Mouse (Mus musculus): ENCODE data around the gene AL732309.1. TPM values are rescaled to one million over a fixed set of nuclear protein-coding genes. Genes with fewer than 3 reads are reported as not detected.
A peak's percentile ranks its signal among the peaks of the same experiment; 100 is the strongest.

The AL732309.1 gene
- total RNA-seq, 2 experiments from 2014 or later = 0.86 to 1.2 TPM

DNA sequence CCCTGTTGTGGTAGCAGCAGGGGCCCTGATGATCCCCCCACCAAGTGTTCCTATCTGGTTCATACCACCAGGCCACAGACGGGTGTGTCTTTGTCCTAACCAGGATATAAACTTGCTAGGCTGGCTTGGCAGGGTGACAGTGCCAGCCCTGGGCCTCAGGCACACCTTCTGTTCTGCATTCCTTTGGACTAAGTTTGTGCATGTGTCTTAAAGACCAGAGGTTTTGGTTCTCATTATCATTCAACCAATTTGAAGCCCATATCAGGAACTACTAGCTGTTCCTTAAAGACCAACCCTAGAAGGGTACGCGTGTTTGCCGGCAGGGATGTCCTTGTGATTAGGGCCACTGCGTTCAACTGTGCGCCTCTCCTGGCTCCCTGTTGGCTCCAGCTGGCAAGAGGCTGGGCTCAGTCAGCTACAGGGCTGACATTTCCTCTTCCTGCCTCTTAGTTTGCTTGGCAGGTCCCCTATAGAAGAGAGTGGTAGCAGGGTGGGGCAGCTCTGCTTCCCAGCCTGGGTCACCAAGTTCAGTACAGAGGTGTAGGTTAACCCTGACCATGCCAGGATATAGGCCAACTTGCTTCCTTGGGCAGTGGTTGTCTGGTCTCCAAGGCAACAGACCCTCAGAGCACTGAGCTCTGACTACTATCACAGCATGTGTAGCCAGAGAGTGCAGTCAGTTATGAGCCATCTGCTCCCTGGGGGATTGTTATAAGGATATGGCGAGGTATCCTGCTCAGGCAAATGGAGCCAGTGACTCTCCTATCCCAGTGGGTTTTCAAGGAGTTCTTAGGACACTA lies 40.4 kb upstream of the AL732309.1 start:
- DNase-seq = peak; percentile 60
- intact Hi-C loops (cut with DNase I) = no loop called here
- no peak overlapping the region for H3K4me3 ChIP-seq
- peak overlapping the region; percentile 12 for H3K27ac ChIP-seq
- no peak for TF ChIP-seq CTCF (IDR thresholded peaks at IDR 0.05)

DNA sequence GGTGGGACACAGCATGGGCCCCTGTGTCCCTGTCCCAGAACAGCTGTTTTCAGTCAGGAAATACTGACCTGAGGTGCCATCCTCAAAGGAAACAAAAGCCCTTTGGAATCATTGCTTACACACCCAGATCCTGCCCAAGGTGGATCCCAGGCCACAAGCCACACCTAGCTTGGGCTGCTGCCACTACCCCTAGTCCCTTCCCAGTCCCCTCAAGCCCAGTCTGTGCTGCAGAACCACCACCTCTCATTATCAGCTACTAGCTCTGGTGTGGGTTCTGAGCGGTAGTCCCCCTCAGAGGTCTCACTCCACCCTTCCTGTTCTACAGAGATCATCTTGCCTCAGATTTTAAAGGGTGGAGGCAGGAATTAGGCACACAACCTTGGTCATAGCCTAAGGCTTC lies 39.7 kb upstream of the AL732309.1 start:
- no peak for TF ChIP-seq CTCF (IDR thresholded peaks at IDR 0.05)
- Histone ChIP-seq H3K4me3 (no peak overlapping the region), H3K27ac (peak overlapping the region; percentile 12)
- no peak for DNase-seq
- intact Hi-C loops (cut with DNase I) = no loop called here

DNA sequence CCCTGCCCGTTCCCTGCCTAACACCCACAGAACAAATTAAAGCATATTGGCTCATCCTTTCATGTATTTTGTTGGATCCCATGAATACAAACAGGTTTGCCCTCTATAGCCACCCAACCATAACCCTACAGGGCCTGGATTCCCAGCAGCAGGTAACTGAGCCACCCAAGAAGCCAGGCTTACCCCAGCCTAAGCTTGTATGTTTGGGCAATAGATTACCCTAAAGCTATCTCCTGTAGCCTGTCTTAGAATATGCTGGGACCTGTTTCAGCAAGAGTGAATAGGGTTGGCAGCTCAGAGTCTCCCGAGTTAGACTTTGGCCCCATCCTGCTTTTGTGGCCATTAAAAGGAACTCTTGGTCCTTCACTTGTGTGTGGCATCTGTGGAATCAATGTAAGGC lies 38.9 kb upstream of the AL732309.1 start:
- intact Hi-C loops (cut with DNase I) = no loop called here

DNA sequence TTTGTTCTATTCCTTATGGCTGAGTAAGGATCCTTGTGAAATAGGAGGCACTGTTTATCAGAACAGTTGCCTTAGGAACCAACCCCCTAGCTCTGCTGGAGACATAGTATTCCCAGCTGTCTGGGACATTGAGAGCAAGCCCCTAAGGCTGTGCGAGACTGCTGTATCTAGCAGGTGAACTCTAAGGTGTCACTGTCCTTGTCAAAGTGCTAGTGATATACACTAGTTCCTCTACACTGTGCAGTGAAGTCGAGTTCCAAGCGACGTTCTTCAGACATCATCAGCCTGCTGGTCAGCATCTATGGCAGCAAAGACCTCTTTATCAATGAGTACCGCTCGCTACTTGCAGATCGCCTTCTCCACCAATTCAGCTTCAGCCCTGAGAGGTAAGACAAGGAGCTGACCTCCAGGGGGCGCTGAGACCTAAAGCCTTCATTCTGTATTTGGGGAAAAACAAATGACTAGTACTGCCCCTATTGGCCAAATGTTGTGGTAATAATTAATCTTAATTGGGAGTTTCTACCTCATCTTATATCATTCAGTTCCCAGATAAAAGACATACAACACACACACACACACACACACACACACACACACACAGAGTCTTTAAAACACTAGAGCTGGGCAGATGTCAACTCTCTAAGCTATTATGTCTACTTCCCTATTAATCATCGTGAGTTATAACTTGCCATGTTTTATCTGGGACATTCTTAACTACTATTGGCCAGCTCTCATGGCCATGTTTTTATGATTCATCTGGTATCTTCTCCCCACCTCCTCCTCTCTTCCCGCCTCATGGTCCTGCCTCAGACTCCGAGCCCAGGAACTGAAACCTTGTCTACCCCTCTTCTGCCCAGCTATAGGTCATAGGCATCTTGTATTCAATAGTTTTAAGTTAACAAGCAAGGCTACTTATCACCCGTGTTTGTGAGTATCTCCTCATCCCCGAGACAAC lies 32.5 kb upstream of the AL732309.1 start:
- intact Hi-C loops (cut with DNase I) = no loop called here
- Histone ChIP-seq H3K4me3 (no peak overlapping the region), H3K27ac (no peak overlapping the region)
- DNase-seq = peak; percentile 77
- TF ChIP-seq CTCF (IDR thresholded peaks at IDR 0.05) = peak; percentile 85

More for the DNA sequence above, 38.9 kb upstream of the AL732309.1 start:
- no peak for TF ChIP-seq CTCF (IDR thresholded peaks at IDR 0.05)
- no peak overlapping the region for H3K4me3 ChIP-seq
- no peak overlapping the region for H3K27ac ChIP-seq
- no peak for DNase-seq

DNA sequence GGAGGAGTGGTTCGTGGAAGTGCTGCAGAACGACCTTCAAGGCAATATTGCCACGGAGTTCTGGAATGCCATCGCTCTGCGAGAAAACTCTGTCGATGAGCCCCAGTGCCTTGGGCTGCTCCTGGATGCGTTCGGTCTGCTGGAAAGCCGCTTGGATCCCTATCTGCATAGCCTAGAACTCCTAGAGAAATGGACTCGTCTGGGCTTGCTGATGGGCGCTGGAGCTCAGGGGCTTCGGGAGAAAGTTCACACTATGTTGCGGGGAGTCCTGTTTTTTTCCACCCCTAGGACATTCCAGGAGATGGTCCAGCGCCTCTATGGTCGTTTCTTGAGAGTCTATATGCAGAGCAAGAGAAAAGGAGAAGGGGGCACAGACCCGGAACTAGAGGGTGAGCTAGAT lies 26.3 kb upstream of the AL732309.1 start:
- no peak for DNase-seq
- Histone ChIP-seq H3K4me3 (peak overlapping the region; percentile 98), H3K27ac (peak overlapping the region; percentile 97)
- intact Hi-C loops (cut with DNase I) = loop anchor here (5.0 kb wide), 2 partner anchors 59 to 81 kb away; partner anchors contain the start of gene Man1b1
- TF ChIP-seq CTCF (IDR thresholded peaks at IDR 0.05) = no peak

- H3K27ac ChIP-seq = peak overlapping the region; percentile 97
- TF ChIP-seq CTCF (IDR thresholded peaks at IDR 0.05) = no peak
- peak overlapping the region; percentile 98 for H3K4me3 ChIP-seq
- intact Hi-C loops (cut with DNase I) = loop anchor here (5.0 kb wide), 2 partner anchors 60 to 80 kb away; partner anchors contain the start of gene Man1b1
- DNase-seq = no peak
These were observed 25.9 kb upstream of the AL732309.1 start for GRCm38 (mm10) chr2:25272515-25272914.

- peak within 1 kb of the TSS; percentile 97 for H3K27ac ChIP-seq
- intact Hi-C loops (cut with DNase I) = loop anchor here (5.0 kb wide), 2 partner anchors 60 to 80 kb away; partner anchors contain the start of gene Man1b1
- H3K4me3 ChIP-seq = peak within 1 kb of the TSS; percentile 98
These were observed 25.3 kb upstream of the AL732309.1 start, which contains the start of the genes Ssna1 and Anapc2 for GRCm38 (mm10) chr2:25271827-25272511. Gene Ssna1 (minus strand): TSS chr2:25272438. Gene Anapc2 (plus strand): TSS chr2:25272478.

GRCm38 (mm10) chr2:25267746-25268309 lies 21.2 kb upstream of the AL732309.1 start:
- Histone ChIP-seq H3K27ac (peak overlapping the region; percentile 85), H3K4me3 (no peak overlapping the region)
- DNase-seq = no peak
- TF ChIP-seq CTCF (IDR thresholded peaks at IDR 0.05) = no peak
- intact Hi-C loops (cut with DNase I) = no loop called here

More at GRCm38 (mm10) chr2:25271827-25272511, 25.3 kb upstream of the AL732309.1 start, which contains the start of the genes Ssna1 and Anapc2:
- peak; percentile 98 for DNase-seq
- peak; percentile 53 for TF ChIP-seq CTCF (IDR thresholded peaks at IDR 0.05)

- peak overlapping the region; percentile 85 for H3K27ac ChIP-seq
- intact Hi-C loops (cut with DNase I) = no loop called here
- TF ChIP-seq CTCF (IDR thresholded peaks at IDR 0.05) = no peak
- H3K4me3 ChIP-seq = no peak overlapping the region
- DNase-seq = no peak
These were observed 20.6 kb upstream of the AL732309.1 start for GRCm38 (mm10) chr2:25267241-25267640.

DNA sequence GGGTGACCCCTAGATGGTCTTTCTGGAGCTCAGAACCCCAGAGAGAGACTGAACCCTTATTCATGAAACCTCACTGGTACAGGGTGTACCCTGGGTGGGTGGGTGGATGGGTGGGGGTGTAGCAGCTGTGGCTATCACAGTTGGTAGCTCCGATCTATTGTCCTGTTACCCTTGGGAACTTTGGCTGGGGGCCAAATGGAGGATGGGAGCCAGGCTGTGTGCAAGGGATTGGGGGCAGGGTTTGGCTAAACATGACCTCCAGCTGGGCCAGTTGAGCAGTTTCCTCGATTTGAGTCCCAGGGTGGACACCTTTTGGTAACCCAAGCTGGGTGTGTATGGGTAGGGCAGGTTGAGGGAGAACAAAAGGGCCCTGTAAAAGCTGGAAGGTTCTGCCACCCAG lies 20.1 kb upstream of the AL732309.1 start:
- TF ChIP-seq CTCF (IDR thresholded peaks at IDR 0.05) = no peak
- Histone ChIP-seq H3K4me3 (peak overlapping the region; percentile 91), H3K27ac (peak overlapping the region; percentile 85)
- DNase-seq = peak; percentile 62
- intact Hi-C loops (cut with DNase I) = no loop called here

DNA sequence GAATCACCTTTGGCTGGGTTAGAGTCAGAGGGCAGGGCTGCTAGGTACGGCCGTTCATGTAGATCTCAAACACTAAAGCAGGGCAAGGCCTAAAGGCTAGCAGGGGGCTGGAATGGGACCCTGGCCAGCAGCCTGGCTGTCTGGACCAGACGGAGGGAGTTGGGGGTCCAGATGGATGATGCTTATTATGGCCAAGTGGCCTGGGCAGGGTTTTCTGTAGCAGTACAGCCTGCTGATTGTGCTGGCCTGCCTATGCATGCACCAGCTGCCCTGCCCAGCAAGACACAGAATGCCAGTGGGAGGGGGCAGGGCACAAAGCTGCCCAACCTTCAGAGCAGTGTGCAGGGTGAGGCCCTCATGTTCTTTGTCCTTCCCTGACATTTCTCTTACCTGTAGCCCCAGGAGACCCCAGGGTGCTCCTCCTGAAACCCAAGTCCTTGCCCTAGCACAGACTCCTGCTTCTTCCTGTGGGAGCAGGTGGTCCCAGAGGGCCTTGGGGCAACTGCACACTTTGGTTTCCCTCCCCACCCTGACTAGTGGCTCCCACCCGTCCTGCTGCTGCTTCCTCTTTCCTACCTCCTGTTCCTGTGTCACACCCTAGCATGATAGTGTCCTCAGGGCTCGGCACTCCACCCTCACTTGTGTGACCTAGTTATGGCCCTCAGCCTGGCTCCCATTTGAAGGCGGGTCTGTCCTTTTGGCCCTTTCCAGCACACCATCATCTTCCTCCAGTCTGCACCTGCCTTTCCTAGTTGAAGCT lies 19.4 kb upstream of the AL732309.1 start:
- TF ChIP-seq CTCF (IDR thresholded peaks at IDR 0.05) = no peak
- H3K27ac ChIP-seq = peak overlapping the region; percentile 85
- intact Hi-C loops (cut with DNase I) = no loop called here

More for the DNA sequence above, 19.4 kb upstream of the AL732309.1 start:
- peak; percentile 49 for DNase-seq
- H3K4me3 ChIP-seq = peak overlapping the region; percentile 91

Data from gastrocnemius, adult 2 months (tissue).